Mouse (Mus musculus): ENCODE data around the gene Tvp23b. TPM values are rescaled to one million over a fixed set of nuclear protein-coding genes. Genes with fewer than 3 reads are reported as not detected.

Tvp23b gene
- polyA plus RNA-seq, 1 experiment from 2014 or later, result 41.7 TPM

DNA sequence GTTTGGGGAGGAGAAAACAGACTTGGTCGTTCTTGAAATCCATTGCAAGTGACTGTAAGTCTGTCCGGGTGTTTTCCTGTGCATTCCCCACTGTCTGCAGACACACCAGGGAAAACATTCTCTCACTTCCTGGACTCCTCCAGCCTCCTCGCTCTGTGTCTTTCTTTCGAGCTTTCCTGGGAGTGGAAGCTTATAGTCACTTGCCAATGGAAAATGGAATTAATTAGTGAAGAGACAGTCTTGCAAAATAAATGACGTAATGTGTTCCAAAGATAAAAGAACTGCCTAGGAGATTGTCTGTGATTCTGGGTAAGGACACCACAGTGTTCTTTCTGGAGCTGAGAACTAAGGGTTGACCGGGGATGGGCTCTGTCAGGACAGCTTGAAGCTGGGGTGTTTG lies 64.3 kb downstream of the Tvp23b start:
- H3K4me2 ChIP-seq (replicated peaks; ENCODE audit: low read depth, low read length), result no peak overlapping the region
- no peaks in the 10 kb centered on the region for H3K9me3 ChIP-seq (ENCODE audit: control insufficient read depth, low read length)
- H3K27me3 ChIP-seq (ENCODE audit: control insufficient read depth, insufficient read depth, low read length), result no peaks in the 10 kb centered on the region
- no peak overlapping the region for H3K4me3 ChIP-seq (ENCODE audit: low read depth, low read length)
- DNase-seq (ENCODE audit: low spot score) (no peak), ATAC-seq (ENCODE audit: low FRiP score) (no peak)
- no peaks in the 10 kb centered on the region for H3K4me1 ChIP-seq (replicated peaks; ENCODE audit: control insufficient read depth, insufficient read depth, low read length)
- no peaks in the 10 kb centered on the region for H3K36me3 ChIP-seq (ENCODE audit: control insufficient read depth, insufficient read depth, low read length)
- H3K27ac ChIP-seq (ENCODE audit: low read depth, low read length), result no peak overlapping the region
- WGBS, result 81% methylated on average over 6 of the region's 6 CpGs
- no peak overlapping the region for H3K9ac ChIP-seq (ENCODE audit: low read depth, low read length)

- H3K36me3 ChIP-seq (ENCODE audit: control insufficient read depth, insufficient read depth, low read length), result no peaks in the 10 kb centered on the region
- no peak overlapping the region for H3K9ac ChIP-seq (ENCODE audit: low read depth, low read length)
- no peak overlapping the region for H3K4me3 ChIP-seq (ENCODE audit: low read depth, low read length)
- ATAC-seq (ENCODE audit: low FRiP score) (no peak), DNase-seq (ENCODE audit: low spot score) (no peak)
- WGBS, result 69% methylated on average over 4 of the region's 4 CpGs
- no peak overlapping the region for H3K4me2 ChIP-seq (replicated peaks; ENCODE audit: low read depth, low read length)
- H3K27ac ChIP-seq (ENCODE audit: low read depth, low read length), result no peak overlapping the region
- H3K27me3 ChIP-seq (ENCODE audit: control insufficient read depth, insufficient read depth, low read length), result no peaks in the 10 kb centered on the region
- H3K4me1 ChIP-seq (replicated peaks; ENCODE audit: control insufficient read depth, insufficient read depth, low read length), result no peaks in the 10 kb centered on the region
- H3K9me3 ChIP-seq (ENCODE audit: control insufficient read depth, low read length), result no peaks in the 10 kb centered on the region
Measured at GRCm38 (mm10) chr11:62945514-62945913, 66.3 kb downstream of the Tvp23b start.

GRCm38 (mm10) chr11:62949548-62949947 lies 70.3 kb downstream of the Tvp23b start:
- no peaks in the 10 kb centered on the region for H3K27me3 ChIP-seq (ENCODE audit: control insufficient read depth, insufficient read depth, low read length)
- WGBS, result 83% methylated on average over 1 of the region's 1 CpGs
- ATAC-seq (ENCODE audit: low FRiP score), result no peak

DNA sequence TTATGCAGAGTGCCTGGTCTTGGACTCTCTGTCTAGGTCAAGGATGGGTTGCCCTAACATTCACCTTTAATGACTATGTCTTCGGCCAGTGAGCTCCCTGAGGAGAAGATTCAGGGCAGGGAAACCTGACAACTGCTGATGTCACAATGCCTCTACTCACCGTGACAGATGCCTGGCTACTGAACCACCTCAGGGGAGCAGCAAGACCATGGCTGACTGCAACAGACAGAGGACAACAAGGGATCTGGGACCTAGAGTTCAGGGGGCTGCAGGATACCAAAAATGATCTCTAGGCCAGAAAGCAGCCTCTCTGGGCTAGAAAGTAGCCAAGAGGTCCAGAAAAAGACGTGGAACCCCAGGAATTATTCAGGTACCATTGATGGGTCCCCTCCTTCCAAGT lies 71.8 kb downstream of the Tvp23b start, which contains the start of gene Cdrt4:
Gene Cdrt4 (plus strand): TSS at position 182 of the 400 bp plus-strand sequence.
- Histone ChIP-seq H3K4me1 (replicated peaks; ENCODE audit: control insufficient read depth, insufficient read depth, low read length) (no peaks in the 10 kb centered on the region), H3K9me3 (ENCODE audit: control insufficient read depth, low read length) (no peaks in the 10 kb centered on the region), H3K4me3 (ENCODE audit: low read depth, low read length) (no peak within 1 kb of the TSS), H3K9ac (ENCODE audit: low read depth, low read length) (no peak within 1 kb of the TSS), H3K4me2 (replicated peaks; ENCODE audit: low read depth, low read length) (no peak within 1 kb of the TSS), H3K27me3 (ENCODE audit: control insufficient read depth, insufficient read depth, low read length) (no peaks in the 10 kb centered on the region), H3K36me3 (ENCODE audit: control insufficient read depth, insufficient read depth, low read length) (no peaks in the 10 kb centered on the region), H3K27ac (ENCODE audit: low read depth, low read length) (no peak within 1 kb of the TSS)
- DNase-seq (ENCODE audit: low spot score) (no peak), ATAC-seq (ENCODE audit: low FRiP score) (no peak)
- 75% methylated on average over 3 of the region's 3 CpGs for WGBS

More at GRCm38 (mm10) chr11:62949548-62949947, 70.3 kb downstream of the Tvp23b start:
- H3K4me1 ChIP-seq (replicated peaks; ENCODE audit: control insufficient read depth, insufficient read depth, low read length), result no peaks in the 10 kb centered on the region
- no peak overlapping the region for H3K9ac ChIP-seq (ENCODE audit: low read depth, low read length)
- H3K4me3 ChIP-seq (ENCODE audit: low read depth, low read length), result no peak overlapping the region
- no peak overlapping the region for H3K27ac ChIP-seq (ENCODE audit: low read depth, low read length)
- no peak for DNase-seq (ENCODE audit: low spot score)
- no peaks in the 10 kb centered on the region for H3K36me3 ChIP-seq (ENCODE audit: control insufficient read depth, insufficient read depth, low read length)
- no peak overlapping the region for H3K4me2 ChIP-seq (replicated peaks; ENCODE audit: low read depth, low read length)
- H3K9me3 ChIP-seq (ENCODE audit: control insufficient read depth, low read length), result no peaks in the 10 kb centered on the region

DNA sequence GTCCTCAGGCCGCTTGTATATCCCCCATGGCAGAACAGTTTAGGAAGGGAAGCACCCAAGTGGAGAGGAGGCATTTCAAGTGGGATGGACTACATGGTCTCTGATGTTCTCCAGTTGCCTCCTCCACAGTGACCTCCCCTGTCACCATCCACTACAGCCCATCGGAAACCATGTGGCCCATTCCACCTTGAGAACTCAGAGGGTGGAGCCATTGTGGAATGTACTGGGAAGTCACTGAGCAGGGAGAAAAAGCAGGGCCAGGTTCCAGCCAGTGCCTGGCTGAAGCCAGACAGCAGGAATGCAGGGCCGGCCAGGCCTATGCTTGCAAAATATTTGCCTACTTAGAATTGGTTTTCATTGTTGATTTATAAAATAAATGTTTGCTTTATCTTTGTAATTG lies 75.5 kb downstream of the Tvp23b start:
- H3K36me3 ChIP-seq (ENCODE audit: control insufficient read depth, insufficient read depth, low read length), result no peaks in the 10 kb centered on the region
- no peak for ATAC-seq (ENCODE audit: low FRiP score)
- H3K4me1 ChIP-seq (replicated peaks; ENCODE audit: control insufficient read depth, insufficient read depth, low read length), result no peaks in the 10 kb centered on the region
- no peak overlapping the region for H3K4me2 ChIP-seq (replicated peaks; ENCODE audit: low read depth, low read length)
- no peak overlapping the region for H3K9ac ChIP-seq (ENCODE audit: low read depth, low read length)
- H3K4me3 ChIP-seq (ENCODE audit: low read depth, low read length), result no peak overlapping the region
- DNase-seq (ENCODE audit: low spot score), result no peak
- H3K27ac ChIP-seq (ENCODE audit: low read depth, low read length), result no peak overlapping the region
- H3K9me3 ChIP-seq (ENCODE audit: control insufficient read depth, low read length), result no peaks in the 10 kb centered on the region
- no peaks in the 10 kb centered on the region for H3K27me3 ChIP-seq (ENCODE audit: control insufficient read depth, insufficient read depth, low read length)
- WGBS, result 91% methylated on average over 3 of the region's 3 CpGs

- DNase-seq (ENCODE audit: low spot score), result no peak
- no peak for ATAC-seq (ENCODE audit: low FRiP score)
- Histone ChIP-seq H3K4me1 (replicated peaks; ENCODE audit: control insufficient read depth, insufficient read depth, low read length) (no peaks in the 10 kb centered on the region), H3K9me3 (ENCODE audit: control insufficient read depth, low read length) (no peaks in the 10 kb centered on the region), H3K27ac (ENCODE audit: low read depth, low read length) (no peak overlapping the region), H3K36me3 (ENCODE audit: control insufficient read depth, insufficient read depth, low read length) (no peaks in the 10 kb centered on the region), H3K4me2 (replicated peaks; ENCODE audit: low read depth, low read length) (no peak overlapping the region), H3K9ac (ENCODE audit: low read depth, low read length) (no peak overlapping the region), H3K27me3 (ENCODE audit: control insufficient read depth, insufficient read depth, low read length) (no peaks in the 10 kb centered on the region), H3K4me3 (ENCODE audit: low read depth, low read length) (no peak overlapping the region)
- WGBS, result 84% methylated on average over 5 of the region's 5 CpGs
Measured at GRCm38 (mm10) chr11:62955186-62955585, 75.9 kb downstream of the Tvp23b start.

- ATAC-seq (ENCODE audit: low FRiP score), result no peak
- H3K4me1 ChIP-seq (replicated peaks; ENCODE audit: control insufficient read depth, insufficient read depth, low read length), result no peaks in the 10 kb centered on the region
- 46% methylated on average over 6 of the region's 6 CpGs for WGBS
Measured at GRCm38 (mm10) chr11:62955776-62956175, 76.5 kb downstream of the Tvp23b start.

GRCm38 (mm10) chr11:62957626-62958180 lies 78.4 kb downstream of the Tvp23b start:
- Histone ChIP-seq H3K4me3 (ENCODE audit: low read depth, low read length) (no peak overlapping the region), H3K9ac (ENCODE audit: low read depth, low read length) (no peak overlapping the region), H3K27me3 (ENCODE audit: control insufficient read depth, insufficient read depth, low read length) (no peaks in the 10 kb centered on the region), H3K4me1 (replicated peaks; ENCODE audit: control insufficient read depth, insufficient read depth, low read length) (no peaks in the 10 kb centered on the region), H3K27ac (ENCODE audit: low read depth, low read length) (no peak overlapping the region), H3K9me3 (ENCODE audit: control insufficient read depth, low read length) (no peaks in the 10 kb centered on the region), H3K4me2 (replicated peaks; ENCODE audit: low read depth, low read length) (no peak overlapping the region), H3K36me3 (ENCODE audit: control insufficient read depth, insufficient read depth, low read length) (no peaks in the 10 kb centered on the region)
- WGBS, result 88% methylated on average over 8 of the region's 8 CpGs
- DNase-seq (ENCODE audit: low spot score) (no peak), ATAC-seq (ENCODE audit: low FRiP score) (no peak)

More at GRCm38 (mm10) chr11:62955776-62956175, 76.5 kb downstream of the Tvp23b start:
- no peak overlapping the region for H3K4me2 ChIP-seq (replicated peaks; ENCODE audit: low read depth, low read length)
- no peak overlapping the region for H3K4me3 ChIP-seq (ENCODE audit: low read depth, low read length)
- H3K9ac ChIP-seq (ENCODE audit: low read depth, low read length), result no peak overlapping the region
- no peaks in the 10 kb centered on the region for H3K36me3 ChIP-seq (ENCODE audit: control insufficient read depth, insufficient read depth, low read length)
- H3K9me3 ChIP-seq (ENCODE audit: control insufficient read depth, low read length), result no peaks in the 10 kb centered on the region
- DNase-seq (ENCODE audit: low spot score), result no peak
- no peaks in the 10 kb centered on the region for H3K27me3 ChIP-seq (ENCODE audit: control insufficient read depth, insufficient read depth, low read length)
- H3K27ac ChIP-seq (ENCODE audit: low read depth, low read length), result no peak overlapping the region

- 87% methylated on average over 4 of the region's 4 CpGs for WGBS
- no peak for ATAC-seq (ENCODE audit: low FRiP score)
- Histone ChIP-seq H3K9me3 (ENCODE audit: control insufficient read depth, low read length) (no peaks in the 10 kb centered on the region), H3K27ac (ENCODE audit: low read depth, low read length) (no peak overlapping the region), H3K36me3 (ENCODE audit: control insufficient read depth, insufficient read depth, low read length) (no peaks in the 10 kb centered on the region), H3K4me3 (ENCODE audit: low read depth, low read length) (no peak overlapping the region), H3K9ac (ENCODE audit: low read depth, low read length) (no peak overlapping the region), H3K27me3 (ENCODE audit: control insufficient read depth, insufficient read depth, low read length) (no peaks in the 10 kb centered on the region), H3K4me2 (replicated peaks; ENCODE audit: low read depth, low read length) (no peak overlapping the region), H3K4me1 (replicated peaks; ENCODE audit: control insufficient read depth, insufficient read depth, low read length) (0 out of 2 replicates have a peak, but pooled peaks cover 4% of the 10 kb centered on the region)
- no peak for DNase-seq (ENCODE audit: low spot score)
Measured at GRCm38 (mm10) chr11:62963292-62963691, 84.0 kb downstream of the Tvp23b start.
